Mouse (Mus musculus) testis, adult 2 months (tissue): ENCODE results near the gene Tk2. TPM values are rescaled to one million over a fixed set of nuclear protein-coding genes. Genes with fewer than 3 reads are reported as not detected.

ENCODE experiments used
- H3K27ac ChIP-seq: fragments of 200-500 bp; 2 replicates; pipeline ENCODE4 v1.5.1; 2012; ENCODE audit warnings: low read depth, low read length; ENCODE audit not compliant: control insufficient read depth, insufficient read depth
- H3K27me3 ChIP-seq: fragments of 200-500 bp; 2 replicates; pipeline ENCODE4 v1.6.1; 2012; ENCODE audit warnings: mild to moderate bottlenecking, low read length, moderate library complexity; ENCODE audit not compliant: control insufficient read depth, insufficient read depth
- H3K36me3 ChIP-seq: fragments of 200-500 bp; 2 replicates; pipeline ENCODE4 v1.6.1; 2012; ENCODE audit warnings: mild to moderate bottlenecking, low read length; ENCODE audit not compliant: control insufficient read depth, insufficient read depth
- H3K4me1 ChIP-seq: fragments of 200-500 bp; 2 replicates; pipeline ENCODE4 v1.6.1; 2012; ENCODE audit warnings: low read length; ENCODE audit not compliant: control insufficient read depth, insufficient read depth
- H3K4me3 ChIP-seq: fragments of 200-500 bp; 2 replicates; pipeline ENCODE4 v1.5.1; 2012; ENCODE audit warnings: low read depth, mild to moderate bottlenecking, low read length, moderate library complexity, mixed read lengths; ENCODE audit not compliant: control insufficient read depth
- CTCF ChIP-seq: fragments of 200-500 bp; IDR thresholded peaks from 2 replicates; pipeline ENCODE4 v1.5.1; 2012; ENCODE audit warnings: low read depth, mild to moderate bottlenecking, inconsistent platforms, low read length, moderate library complexity; ENCODE audit not compliant: control insufficient read depth, insufficient read depth, insufficient replicate concordance
- POLR2A ChIP-seq: fragments of 200-500 bp; IDR thresholded peaks from 2 replicates; pipeline ENCODE4 v1.6.1; 2012; ENCODE audit warnings: low read depth, mild to moderate bottlenecking, inconsistent platforms, low read length, moderate library complexity; ENCODE audit not compliant: control insufficient read depth
- polyA plus RNA-seq: library from polyadenylated mRNA; depleted of rRNA; stranded (reverse); fragments of >200 nt; gene quantifications from 2 replicates; pipeline ENCODE4 v1.2.3, GENCODE M21; 2012

Gene Tk2
- polyA plus RNA-seq, 1 experiment = 10.6 TPM

GRCm38 (mm10) chr8:104246621-104247020 is 1.7 kb downstream of the Tk2 start:
- TF ChIP-seq CTCF = no peak
- TF ChIP-seq POLR2A = no peak
- no peak overlapping the region for H3K27ac ChIP-seq
- H3K4me3 ChIP-seq = no peak overlapping the region
- peaks cover 11% of the 10 kb centered on the region for H3K4me1 ChIP-seq
- no peaks in the 10 kb centered on the region for H3K27me3 ChIP-seq
- peaks cover 1% of the 10 kb centered on the region; the same call in 1 of the 2 replicates for H3K36me3 ChIP-seq

GRCm38 (mm10) chr8:104242038-104242644 is 6.2 kb downstream of the Tk2 start:
- no peak overlapping the region for H3K27ac ChIP-seq
- H3K36me3 ChIP-seq = peaks cover 1% of the 10 kb centered on the region; the same call in 1 of the 2 replicates
- peaks cover 3% of the 10 kb centered on the region for H3K4me1 ChIP-seq
- H3K27me3 ChIP-seq = no peaks in the 10 kb centered on the region
- no peak overlapping the region for H3K4me3 ChIP-seq
- TF ChIP-seq POLR2A (no peak), CTCF (no peak)

DNA sequence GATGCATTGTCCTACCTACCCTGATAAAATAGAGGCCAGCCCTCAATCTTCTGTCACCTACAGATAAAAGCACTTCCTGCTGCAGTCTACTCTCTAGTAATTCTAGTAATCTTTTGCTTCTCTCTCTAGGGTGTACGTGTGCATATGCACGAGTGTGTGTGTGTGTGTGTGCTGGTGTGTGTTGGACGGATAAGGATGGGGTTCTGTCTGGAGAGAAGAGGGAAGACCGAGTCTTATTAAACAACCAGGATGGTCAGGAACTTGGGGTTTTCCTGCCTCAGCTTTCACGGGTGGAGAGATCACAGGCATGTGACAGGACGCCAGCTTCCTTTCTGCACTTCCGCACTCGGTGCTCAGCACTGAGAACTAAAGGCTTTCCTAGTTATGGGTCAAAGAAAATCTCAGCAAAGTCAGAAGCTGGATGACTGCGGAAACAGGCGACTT is 8.9 kb downstream of the Tk2 start:
- no peak overlapping the region for H3K4me3 ChIP-seq
- H3K27ac ChIP-seq = no peak overlapping the region
- no peaks in the 10 kb centered on the region for H3K4me1 ChIP-seq
- no peaks in the 10 kb centered on the region; the same call in 1 of the 2 replicates for H3K36me3 ChIP-seq
- no peaks in the 10 kb centered on the region for H3K27me3 ChIP-seq
- TF ChIP-seq POLR2A = no peak
- no peak for TF ChIP-seq CTCF

DNA sequence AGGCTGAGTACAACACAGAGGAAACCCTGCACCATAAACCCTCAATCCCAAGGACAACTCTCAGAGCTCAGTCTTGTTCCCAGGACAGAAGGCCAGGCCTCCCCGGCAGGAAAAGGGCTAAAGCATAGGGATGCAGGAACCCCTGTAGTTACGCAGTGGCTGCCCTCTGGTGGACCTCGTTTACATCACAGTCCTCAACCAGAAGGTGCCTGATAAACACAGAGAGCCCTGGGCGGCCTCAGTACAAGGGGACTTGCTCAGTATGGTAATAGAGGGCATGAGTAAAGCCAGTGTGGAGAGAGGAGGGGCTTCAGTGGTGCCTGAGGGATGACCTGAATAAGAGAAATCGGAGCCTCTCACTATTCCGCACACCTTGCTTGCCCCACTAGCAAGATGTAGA is 13.8 kb downstream of the Tk2 start:
- Histone ChIP-seq H3K4me1 (no peaks in the 10 kb centered on the region), H3K27me3 (no peaks in the 10 kb centered on the region), H3K4me3 (no peak overlapping the region), H3K27ac (no peak overlapping the region), H3K36me3 (no peaks in the 10 kb centered on the region; the same call in 1 of the 2 replicates)
- TF ChIP-seq CTCF (no peak), POLR2A (no peak)

DNA sequence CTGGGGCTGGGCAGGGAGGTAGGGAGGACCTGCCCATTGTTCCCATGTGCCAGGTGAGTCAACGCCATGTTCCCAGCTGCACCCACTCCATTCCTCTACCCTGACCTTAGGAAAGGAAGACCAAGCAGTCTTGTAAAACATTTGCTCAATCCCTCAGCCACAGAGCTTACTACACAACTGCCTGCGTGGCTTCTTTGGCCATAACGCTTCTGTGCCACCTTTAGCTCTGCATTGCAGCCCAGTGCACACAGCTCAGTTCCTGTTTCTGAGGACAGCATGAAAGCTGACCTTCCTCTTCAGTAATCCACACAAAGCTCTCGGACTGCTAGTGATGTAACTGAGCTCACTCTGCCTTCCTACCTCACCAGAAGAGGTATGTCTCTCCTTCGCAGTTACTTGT is 15.4 kb downstream of the Tk2 start:
- Histone ChIP-seq H3K36me3 (no peaks in the 10 kb centered on the region; the same call in 1 of the 2 replicates), H3K27ac (no peak overlapping the region), H3K4me1 (no peaks in the 10 kb centered on the region), H3K4me3 (no peak overlapping the region), H3K27me3 (no peaks in the 10 kb centered on the region)
- TF ChIP-seq CTCF (no peak), POLR2A (no peak)

- Histone ChIP-seq H3K27me3 (no peaks in the 10 kb centered on the region), H3K27ac (no peak overlapping the region), H3K4me3 (no peak overlapping the region), H3K36me3 (no peaks in the 10 kb centered on the region; the same call in 1 of the 2 replicates), H3K4me1 (no peaks in the 10 kb centered on the region)
- TF ChIP-seq CTCF = no peak
- TF ChIP-seq POLR2A = no peak
Observed at GRCm38 (mm10) chr8:104232039-104232438, 16.3 kb downstream of the Tk2 start.

GRCm38 (mm10) chr8:104230377-104230776 is 18.0 kb downstream of the Tk2 start:
- Histone ChIP-seq H3K27me3 (no peaks in the 10 kb centered on the region), H3K4me3 (no peak overlapping the region), H3K4me1 (no peaks in the 10 kb centered on the region), H3K36me3 (no peaks in the 10 kb centered on the region; the same call in 1 of the 2 replicates), H3K27ac (no peak overlapping the region)
- no peak for TF ChIP-seq CTCF
